Mouse (Mus musculus) stomach, embryonic 15.5 days (tissue): Measurements from ENCODE around the gene Zfp995. TPM values are rescaled to one million over a fixed set of nuclear protein-coding genes. Genes with fewer than 3 reads are reported as not detected.
A peak's percentile ranks its signal among the peaks of the same experiment; 100 is the strongest.
"Not testable (repeated sequence)": the region's sequence is repeated elsewhere in the genome, so short reads cannot be mapped to it uniquely, and the experiment has no call there.

Experiments
- ATAC-seq: fragments of 200-750 bp; cut with Nextera tagmentation; 2 replicates; pipeline ENCODE4 v1.8.0; 2017; ENCODE audit warnings: low read depth, moderate number of reproducible peaks, moderate TSS enrichment; ENCODE audit not compliant: insufficient read depth, low FRiP score
- H3K27ac ChIP-seq: fragments of 300-500 bp; sonication (generic); 2 replicates; pipeline ENCODE4 v1.5.1; 2015; ENCODE audit warnings: mild to moderate bottlenecking, inconsistent platforms
- H3K27me3 ChIP-seq: fragments of 300-500 bp; sonication (generic); replicated peaks from 2 replicates; pipeline ENCODE4 v1.6.1; 2015; ENCODE audit warnings: inconsistent platforms
- H3K36me3 ChIP-seq: fragments of 300-500 bp; sonication (generic); 2 replicates; pipeline ENCODE4 v1.6.1; 2015; ENCODE audit warnings: inconsistent platforms
- H3K4me1 ChIP-seq: fragments of 300-500 bp; sonication (generic); 2 replicates; pipeline ENCODE4 v1.6.1; 2015; ENCODE audit warnings: inconsistent platforms
- H3K4me2 ChIP-seq: fragments of 300-500 bp; sonication (generic); 2 replicates; pipeline ENCODE4 v1.6.1; 2015; ENCODE audit warnings: mild to moderate bottlenecking, inconsistent platforms
- H3K4me3 ChIP-seq: fragments of 300-500 bp; sonication (generic); replicated peaks from 2 replicates; pipeline ENCODE4 v1.5.1; 2015; ENCODE audit warnings: inconsistent platforms
- H3K9ac ChIP-seq: fragments of 300-500 bp; sonication (generic); 2 replicates; pipeline ENCODE4 v1.6.1; 2015; ENCODE audit warnings: inconsistent platforms
- H3K9me3 ChIP-seq: fragments of 300-500 bp; sonication (generic); 2 replicates; pipeline ENCODE4 v1.6.1; 2016; ENCODE audit warnings: inconsistent platforms
- WGBS: fragments of 180-500 bp; shearing (Covaris S2); methylation state at CpG from one replicate; pipeline ENCODE4 v1.1.7; 2015; 5-methylcytosine and 5-hydroxymethylcytosine counted together
- polyA plus RNA-seq: library from polyadenylated mRNA; unstranded; fragments of >200 nt; fragmentation: Nextera tagmentation; extraction: Ambion mirVana; gene quantifications from 2 replicates; pipeline ENCODE4 v1.2.1, GENCODE M21; 2015

Zfp995 gene
- 8.3 and 9.5 TPM in 2 replicates for polyA plus RNA-seq

GRCm38 (mm10) chr17:21909456-21910052 lies at the start of gene Zfp995:
Zfp995 (minus strand) TSS chr17:21909926.
- H3K27me3 ChIP-seq, H3K9me3 ChIP-seq, H3K36me3 ChIP-seq, H3K4me1 ChIP-seq: not testable (repeated sequence)
- WGBS = under 1% methylated on average over 24 of the region's 24 CpGs
- Histone ChIP-seq H3K4me3 (peak within 1 kb of the TSS; percentile 69), H3K9ac (peak within 1 kb of the TSS; percentile 44; the same call in 1 of the 2 replicates), H3K27ac (peak within 1 kb of the TSS; percentile 33; the same call in 1 of the 2 replicates), H3K4me2 (peak within 1 kb of the TSS; percentile 68)
- ATAC-seq = peak; percentile 96

- Histone ChIP-seq H3K27me3 (no peaks in the 10 kb centered on the region), H3K4me3 (peak overlapping the region; percentile 69), H3K27ac (no peak overlapping the region), H3K4me1 (no peaks in the 10 kb centered on the region), H3K4me2 (peak overlapping the region; percentile 68), H3K36me3 (no peaks in the 10 kb centered on the region), H3K9me3 (no peaks in the 10 kb centered on the region), H3K9ac (peak overlapping the region; percentile 44; the same call in 1 of the 2 replicates)
- WGBS = 9% methylated on average over 3 of the region's 3 CpGs
- peak; percentile 43; the same call in 1 of the 2 replicates for ATAC-seq
Measured at GRCm38 (mm10) chr17:21909039-21909438, 687 bp downstream of the Zfp995 start.

- Histone ChIP-seq H3K27me3 (no peaks in the 10 kb centered on the region), H3K4me2 (no peak overlapping the region), H3K9me3 (no peaks in the 10 kb centered on the region), H3K36me3 (no peaks in the 10 kb centered on the region), H3K4me1 (no peaks in the 10 kb centered on the region), H3K27ac (no peak overlapping the region), H3K9ac (no peak overlapping the region), H3K4me3 (no peak overlapping the region)
- no peak for ATAC-seq
- WGBS = 64% methylated on average over 1 of the region's 1 CpGs
Measured at GRCm38 (mm10) chr17:21871256-21871655, 38.5 kb downstream of the Zfp995 start.

- not testable (repeated sequence) for H3K4me2 ChIP-seq, H3K4me3 ChIP-seq, H3K27me3 ChIP-seq, H3K9me3 ChIP-seq, H3K9ac ChIP-seq, H3K4me1 ChIP-seq, H3K36me3 ChIP-seq, H3K27ac ChIP-seq
- 91% methylated on average over 8 of the region's 8 CpGs for WGBS
- 0 out of 2 replicates have a peak, but pooled peaks have one; percentile 14 for ATAC-seq
Measured at GRCm38 (mm10) chr17:21846322-21846582, 63.5 kb downstream of the Zfp995 start.

GRCm38 (mm10) chr17:21845545-21846321 lies 64.0 kb downstream of the Zfp995 start, which contains the start of gene Zfp820:
Zfp820 (minus strand) TSS chr17:21845772.
- H3K4me3 ChIP-seq = peak within 1 kb of the TSS; percentile 76
- ATAC-seq = peak; percentile 99

GRCm38 (mm10) chr17:21838510-21838909 lies 71.2 kb downstream of the Zfp995 start:
- ATAC-seq = no peak
- no peaks in the 10 kb centered on the region; the same call in 1 of the 2 replicates for H3K36me3 ChIP-seq
- H3K27ac ChIP-seq = no peak overlapping the region
- no peaks in the 10 kb centered on the region for H3K4me1 ChIP-seq
- H3K9ac ChIP-seq = no peak overlapping the region
- no peak overlapping the region for H3K4me3 ChIP-seq
- H3K27me3 ChIP-seq = no peaks in the 10 kb centered on the region
- 57% methylated on average over 2 of the region's 2 CpGs for WGBS
- no peaks in the 10 kb centered on the region for H3K9me3 ChIP-seq
- H3K4me2 ChIP-seq = no peak overlapping the region

More at GRCm38 (mm10) chr17:21845545-21846321, 64.0 kb downstream of the Zfp995 start, which contains the start of gene Zfp820:
- no peaks in the 10 kb centered on the region for H3K9me3 ChIP-seq
- peak within 1 kb of the TSS; percentile 83 for H3K27ac ChIP-seq
- WGBS = 2% methylated on average over 22 of the region's 22 CpGs
- peak within 1 kb of the TSS; percentile 65 for H3K9ac ChIP-seq
- H3K4me1 ChIP-seq = no peaks in the 10 kb centered on the region
- no peaks in the 10 kb centered on the region for H3K27me3 ChIP-seq
- H3K4me2 ChIP-seq = peak within 1 kb of the TSS; percentile 53
- no peaks in the 10 kb centered on the region for H3K36me3 ChIP-seq

Other genes starting within 250 kb of the Zfp995 start
- gene Gm10226, start 218.1 kb downstream of the Zfp995 start, polyA plus RNA-seq = 4.7 and 8.0 TPM in 2 replicates
- gene Zfp760, start 202.2 kb downstream of the Zfp995 start, polyA plus RNA-seq = 10.1 and 10.9 TPM in 2 replicates
- gene Zfp229, start 179.1 kb downstream of the Zfp995 start, polyA plus RNA-seq = 5.9 and 6.1 TPM in 2 replicates
- gene Zfp820, start 64.2 kb downstream of the Zfp995 start, polyA plus RNA-seq = 7.0 and 7.3 TPM in 2 replicates
- 19.8 and 21.3 TPM in 2 replicates for gene Zfp942, start 52.5 kb upstream of the Zfp995 start, polyA plus RNA-seq
- gene Zfp943, start 52.6 kb upstream of the Zfp995 start, polyA plus RNA-seq = 16.7 and 17.3 TPM in 2 replicates